Mouse (Mus musculus): ENCODE results near the gene Oxa1l.

GRCm38 (mm10) chr14:54377166-54377565, 16.5 kb downstream of the Oxa1l start:
- TF ChIP-seq KAT2A (conservative IDR thresholded peaks at IDR 0.05; ENCODE audit: low read depth, low read length): no peak
- TF ChIP-seq CTCF (IDR thresholded peaks at IDR 0.05 in 2 of 3, conservative IDR thresholded peaks at IDR 0.05 in 1 of 3; ENCODE audit: control insufficient read depth in 1 of 3, insufficient read depth in 1 of 3, low read depth in 2 of 3, low read length in 3 of 3, poor library complexity in 1 of 3, severe bottlenecking in 1 of 3): no peak
- TF ChIP-seq MXI1 (IDR thresholded peaks at IDR 0.05; ENCODE audit: low read depth, low read length): no peak
- TF ChIP-seq CHD2 (IDR thresholded peaks at IDR 0.05; ENCODE audit: low read length): no peak
